Mouse (Mus musculus): ENCODE data around the gene Diablo. TPM values are rescaled to one million over a fixed set of nuclear protein-coding genes. Genes with fewer than 3 reads are reported as not detected.

The Diablo gene
- total and polyA plus RNA-seq, 3 experiments: 37.7 to 68.0 (median 58.7) TPM

DNA sequence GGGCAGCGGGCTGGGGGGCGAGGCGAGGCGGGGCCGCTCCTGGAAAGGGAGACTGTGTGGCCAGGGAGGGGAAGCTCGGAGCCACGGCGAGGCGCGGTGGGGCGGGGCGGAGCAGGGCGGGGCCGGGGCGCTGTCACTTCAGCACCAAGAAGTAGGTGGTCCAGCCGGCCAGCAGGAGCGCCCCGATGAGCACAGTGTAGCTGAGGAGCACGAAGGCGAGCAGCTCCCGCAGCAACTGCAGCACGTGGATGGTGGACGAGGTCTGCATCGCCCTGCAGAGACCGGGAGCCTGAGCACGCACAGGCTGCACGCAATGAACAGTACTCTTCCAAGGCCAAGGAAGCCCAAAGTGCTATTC lies 396 bp upstream of the Diablo start:
- 0 out of 2 replicates have a peak overlapping the region, but pooled peaks have one; percentile 21 for H3K4me2 ChIP-seq (ENCODE audit: insufficient read depth, low read depth, poor library complexity, severe bottlenecking)
- in situ Hi-C loops (cut with MboI; ENCODE audit: low pct_ligation_motif_present, low pct_unique_long_range_greater_than_20kb, low sequenced_read_pairs): no loop called here
- DNase-seq (ENCODE audit: extremely low read depth): no peak

DNA sequence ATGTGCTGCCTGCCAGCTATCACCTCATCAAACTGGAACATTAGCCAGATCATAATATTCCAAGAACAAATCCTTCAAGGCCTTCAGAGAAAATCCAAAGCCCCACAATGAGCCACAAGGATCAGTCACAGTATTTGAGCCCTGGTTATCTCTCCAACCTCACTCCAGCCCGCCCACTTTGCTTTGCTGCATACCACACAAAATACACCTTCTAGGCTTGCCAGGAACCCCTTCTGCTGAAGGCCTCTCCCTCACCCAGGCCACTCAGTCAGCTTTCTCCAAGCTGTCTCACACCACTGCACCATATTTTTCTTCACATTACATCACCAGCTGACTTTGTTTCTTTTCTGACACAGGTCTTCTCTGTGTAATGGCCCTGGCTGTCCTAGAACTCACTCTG lies 1.8 kb downstream of the Diablo start:
- Histone ChIP-seq H3K4me1 (ENCODE audit: control insufficient read depth in 1 of 2, insufficient read depth in 2 of 2) (peaks cover 3 to 22% of the 10 kb centered on the region in 2 experiments), H3K9me3 (replicated peaks; ENCODE audit: low read length) (no peaks in the 10 kb centered on the region), H3K4me2 (ENCODE audit: insufficient read depth, low read depth, poor library complexity, severe bottlenecking) (no peak overlapping the region), H3K4me3 (replicated peaks in 1 of 3; ENCODE audit: low read depth in 2 of 3, low read length in 2 of 3, poor library complexity in 1 of 3) (no peak overlapping the region), H3K36me3 (replicated peaks in 1 of 2; ENCODE audit: control insufficient read depth in 1 of 2, insufficient read depth in 1 of 2, low read length in 1 of 2) (peaks cover 9 to 62% of the 10 kb centered on the region in 2 experiments), H3K9ac (ENCODE audit: insufficient read depth, low read depth) (no peak overlapping the region), H3K27me3 (replicated peaks) (no peaks in the 10 kb centered on the region), H3K27ac (ENCODE audit: insufficient read depth, low read depth) (no peak overlapping the region), H3K79me2 (replicated peaks; ENCODE audit: control insufficient read depth, extremely low read depth, insufficient read depth, poor library complexity, severe bottlenecking) (no peaks in the 10 kb centered on the region; the same call in none of the 2 replicates)
- no peak for DNase-seq (ENCODE audit: extremely low read depth)
- TF ChIP-seq ZMIZ1 (IDR thresholded peaks at IDR 0.05; ENCODE audit: low read depth, low read length) (no peak), MEF2A (IDR thresholded peaks at IDR 0.05; ENCODE audit: borderline replicate concordance, low read depth, low read length) (no peak), USF2 (conservative IDR thresholded peaks at IDR 0.05; ENCODE audit: low read depth, low read length) (no peak), NELFE (IDR thresholded peaks at IDR 0.05; ENCODE audit: low read depth, low read length) (no peak), SIN3A (IDR thresholded peaks at IDR 0.05; ENCODE audit: low read length) (no peak), ELF1 (IDR thresholded peaks at IDR 0.05; ENCODE audit: low read depth, low read length) (no peak), NRF1 (IDR thresholded peaks at IDR 0.05; ENCODE audit: low read depth, low read length) (no peak), CHD2 (IDR thresholded peaks at IDR 0.05; ENCODE audit: low read length) (no peak), RCOR1 (conservative IDR thresholded peaks at IDR 0.05; ENCODE audit: low read depth, low read length) (no peak), TCF12 (IDR thresholded peaks at IDR 0.05; ENCODE audit: low read depth, low read length) (no peak), KAT2A (IDR thresholded peaks at IDR 0.05; ENCODE audit: insufficient replicate concordance, low read length) (no peak), RAD21 (IDR thresholded peaks at IDR 0.05; ENCODE audit: low read depth, low read length) (no peak), MXI1 (IDR thresholded peaks at IDR 0.05; ENCODE audit: low read depth, low read length) (no peak), GABPA (IDR thresholded peaks at IDR 0.05; ENCODE audit: insufficient replicate concordance, low read depth, low read length) (no peak), ZNF384 (IDR thresholded peaks at IDR 0.05; ENCODE audit: low read depth, low read length) (no peak), BHLHE40 (IDR thresholded peaks at IDR 0.05; ENCODE audit: low read depth, low read length) (no peak)
- dilution Hi-C loops (cut with MboI; ENCODE audit: extremely low pct_ligation_motif_present, extremely low pct_unique_long_range_greater_than_20kb, low sequenced_read_pairs) (no loop called here), in situ Hi-C loops (cut with MboI; ENCODE audit: low pct_ligation_motif_present, low pct_unique_long_range_greater_than_20kb, low sequenced_read_pairs) (no loop called here)

More for the DNA sequence above, 396 bp upstream of the Diablo start:
- dilution Hi-C loops (cut with MboI; ENCODE audit: extremely low pct_ligation_motif_present, extremely low pct_unique_long_range_greater_than_20kb, low sequenced_read_pairs): no loop called here
- peak overlapping the region; percentile 47 to 95 (median 95) for H3K4me3 ChIP-seq (replicated peaks in 1 of 3; ENCODE audit: low read depth in 2 of 3, low read length in 2 of 3, poor library complexity in 1 of 3)
- no peak overlapping the region for H3K27ac ChIP-seq (ENCODE audit: insufficient read depth, low read depth)
- H3K9me3 ChIP-seq (replicated peaks; ENCODE audit: low read length): no peaks in the 10 kb centered on the region
- no peak overlapping the region for H3K9ac ChIP-seq (ENCODE audit: insufficient read depth, low read depth)
- no peak for TF ChIP-seq ZNF384 (IDR thresholded peaks at IDR 0.05; ENCODE audit: low read depth, low read length)
- TF ChIP-seq E2F4 (IDR thresholded peaks at IDR 0.05; ENCODE audit: insufficient replicate concordance, low read depth, low read length): no peak
- no peak for TF ChIP-seq USF2 (conservative IDR thresholded peaks at IDR 0.05; ENCODE audit: low read depth, low read length)
- no peaks in the 10 kb centered on the region for H3K27me3 ChIP-seq (replicated peaks)
- H3K79me2 ChIP-seq (replicated peaks; ENCODE audit: control insufficient read depth, extremely low read depth, insufficient read depth, poor library complexity, severe bottlenecking): no peaks in the 10 kb centered on the region; the same call in none of the 2 replicates
- peaks cover 3 to 21% of the 10 kb centered on the region in 2 experiments for H3K4me1 ChIP-seq (ENCODE audit: control insufficient read depth in 1 of 2, insufficient read depth in 2 of 2)
- peaks cover 12 to 64% of the 10 kb centered on the region in 2 experiments for H3K36me3 ChIP-seq (replicated peaks in 1 of 2; ENCODE audit: control insufficient read depth in 1 of 2, insufficient read depth in 1 of 2, low read length in 1 of 2)
